Mouse (Mus musculus) heart, adult 2 months (tissue): ENCODE data around the gene Vwa8.

Experiments used
- CTCF ChIP-seq: fragments of 200-600 bp; IDR thresholded peaks from 2 replicates; pipeline ENCODE4 v1.8.1; 2022; ENCODE audit warnings: antibody characterized with exemption, mild to moderate bottlenecking, moderate library complexity
- EP300 ChIP-seq: fragments of 200-500 bp; IDR thresholded peaks from 2 replicates; pipeline ENCODE4 v1.6.1; 2011; ENCODE audit warnings: low read depth, low read length, control low read depth; ENCODE audit not compliant: insufficient read depth
- POLR2A ChIP-seq: fragments of 200-500 bp; IDR thresholded peaks from 2 replicates; pipeline ENCODE4 v1.6.1; 2011; ENCODE audit warnings: mild to moderate bottlenecking, low read depth, low read length, control low read depth; ENCODE audit not compliant: insufficient read depth

DNA sequence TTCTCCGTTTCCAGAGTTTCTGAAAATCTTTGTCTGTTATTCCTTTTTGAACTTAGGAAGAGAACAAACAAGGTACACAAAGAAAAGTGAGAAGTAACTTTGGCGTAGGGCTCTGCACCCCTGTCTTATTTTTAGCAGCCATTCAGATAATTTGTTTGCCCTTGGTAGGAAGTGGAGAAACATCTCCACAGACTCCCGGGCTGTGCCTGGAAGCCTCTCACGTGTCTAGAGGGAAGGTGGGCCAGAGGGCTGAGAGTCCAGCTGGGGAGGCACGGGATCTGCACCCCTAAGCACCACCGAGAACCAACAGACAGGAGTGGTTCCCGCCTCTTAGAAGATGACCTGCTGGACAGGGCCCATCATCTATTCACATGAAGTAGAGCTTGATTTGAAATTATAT, 302.9 kb downstream of the Vwa8 start:
- TF ChIP-seq POLR2A (no peak), EP300 (no peak), CTCF (no peak)
